Mouse (Mus musculus): ENCODE measurements around the gene Hdac7.

GRCm38 (mm10) chr15:97825941-97826587 is 18.2 kb downstream of the Hdac7 start:
- TF ChIP-seq CTCF (IDR thresholded peaks at IDR 0.05; ENCODE audit: control insufficient read depth, insufficient read depth, low read length) = no peak
- TF ChIP-seq POLR2A (IDR thresholded peaks at IDR 0.05; ENCODE audit: borderline replicate concordance, control insufficient read depth, low read depth, low read length) = no peak
